Mouse (Mus musculus): ENCODE results near the gene Cabp2. TPM values are rescaled to one million over a fixed set of nuclear protein-coding genes. Genes with fewer than 3 reads are reported as not detected.
"Not testable (repeated sequence)": the region's sequence is repeated elsewhere in the genome, so short reads cannot be mapped to it uniquely, and the experiment has no call there.

Cabp2 gene
- total RNA-seq, 1 experiment from 2014 or later: not detected

- DNase-seq: not testable (repeated sequence)
These were observed 43.9 kb downstream of the Cabp2 start for GRCm38 (mm10) chr19:4125268-4125667.

DNA sequence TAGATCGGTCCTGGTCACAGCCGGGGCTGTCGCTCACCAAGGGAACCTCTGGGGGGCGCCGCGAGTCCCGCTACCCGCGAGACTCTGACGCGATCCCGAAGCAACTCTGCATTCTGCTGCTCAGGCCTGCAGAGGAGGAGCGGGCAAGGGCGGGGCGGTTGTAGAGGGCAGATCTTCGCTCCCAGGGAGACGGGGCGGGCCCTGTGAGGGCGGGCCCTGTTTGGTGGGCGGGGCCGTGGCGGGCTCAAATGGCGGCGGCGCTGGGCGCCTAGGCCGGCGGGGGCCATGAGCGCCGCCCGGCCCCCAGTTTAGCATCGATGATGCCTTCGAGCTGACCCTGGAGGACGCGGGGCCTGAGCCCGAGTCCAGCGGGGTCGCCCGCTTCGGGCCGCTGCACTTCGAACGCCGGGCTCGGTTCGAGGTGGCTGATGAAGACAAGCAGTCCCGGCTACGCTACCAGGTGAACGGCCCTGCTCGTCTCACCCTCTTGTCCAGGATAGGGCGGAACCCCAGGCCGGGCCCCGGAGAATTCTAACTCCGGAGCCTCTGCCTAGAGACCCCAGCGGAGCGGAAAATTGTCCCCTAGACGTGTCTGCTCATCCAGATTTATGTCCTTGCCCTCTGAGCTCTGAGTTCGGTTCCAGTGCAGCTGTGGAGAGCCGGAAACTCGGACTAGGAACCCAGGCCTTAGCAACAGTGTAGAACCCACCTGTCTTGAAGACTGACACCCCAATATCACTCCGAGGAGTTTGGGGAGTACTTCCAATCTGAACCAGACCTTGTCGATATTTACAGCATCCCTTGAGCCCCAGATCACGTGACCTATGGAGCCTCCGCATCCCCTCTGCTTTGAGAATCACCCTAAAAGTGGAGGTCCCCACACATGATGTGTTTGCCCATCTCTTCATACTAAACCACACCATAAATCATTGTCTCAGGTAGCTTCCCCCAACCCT, 44.6 kb downstream of the Cabp2 start, which contains the start of gene Aip:
Aip (minus strand) TSS at position 118 of the 956 bp plus-strand sequence.
- DNase-seq: peak; percentile 98

- no peak for DNase-seq
These were observed 45.5 kb downstream of the Cabp2 start for GRCm38 (mm10) chr19:4126759-4127495.

GRCm38 (mm10) chr19:4129462-4129861, 48.1 kb downstream of the Cabp2 start:
- DNase-seq: no peak

GRCm38 (mm10) chr19:4130106-4130505, 48.7 kb downstream of the Cabp2 start:
- DNase-seq: no peak

DNA sequence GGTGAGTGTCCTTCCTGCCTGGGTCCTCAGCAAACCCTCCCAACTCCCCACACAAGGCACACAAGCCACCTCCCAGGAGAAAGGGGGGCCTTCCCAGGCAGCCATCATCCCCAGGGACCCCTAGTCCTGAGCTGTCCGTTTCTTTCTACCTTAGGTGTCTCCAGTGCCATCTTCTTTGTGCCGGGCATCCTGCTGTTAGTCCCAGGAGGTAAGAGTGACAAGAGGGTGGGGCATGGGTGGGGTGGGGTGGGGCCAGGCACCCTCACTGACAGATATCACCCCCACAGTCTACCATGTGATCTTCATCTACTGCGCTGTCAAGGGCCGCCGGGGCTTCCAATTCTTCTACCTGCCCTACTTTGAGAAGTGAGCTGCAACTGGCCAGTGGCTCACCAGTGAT, 49.7 kb downstream of the Cabp2 start:
- DNase-seq: no peak

DNA sequence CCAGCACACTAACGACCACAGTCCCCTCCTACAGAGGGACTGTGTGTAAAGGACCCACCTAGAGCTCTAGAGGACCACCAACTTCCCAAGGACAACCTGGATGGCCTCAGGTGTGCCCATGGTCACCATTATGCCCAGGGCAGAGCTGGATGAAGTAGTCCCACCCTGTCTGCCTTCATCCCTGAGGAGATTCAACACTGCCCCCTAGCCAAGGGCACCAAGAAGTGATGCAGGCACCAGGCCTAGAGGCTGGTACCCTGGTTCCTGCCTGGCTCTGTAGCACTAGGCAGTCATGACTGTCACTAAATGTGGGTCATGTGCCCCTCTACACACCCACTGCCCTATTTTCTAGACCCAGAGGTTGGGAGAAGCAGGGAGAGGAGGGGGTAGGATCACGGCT, 50.4 kb downstream of the Cabp2 start:
- DNase-seq: no peak

GRCm38 (mm10) chr19:4134354-4134753, 53.0 kb downstream of the Cabp2 start:
- DNase-seq: no peak

GRCm38 (mm10) chr19:4135229-4135962, 54.0 kb downstream of the Cabp2 start:
- DNase-seq: not testable (repeated sequence)

DNA sequence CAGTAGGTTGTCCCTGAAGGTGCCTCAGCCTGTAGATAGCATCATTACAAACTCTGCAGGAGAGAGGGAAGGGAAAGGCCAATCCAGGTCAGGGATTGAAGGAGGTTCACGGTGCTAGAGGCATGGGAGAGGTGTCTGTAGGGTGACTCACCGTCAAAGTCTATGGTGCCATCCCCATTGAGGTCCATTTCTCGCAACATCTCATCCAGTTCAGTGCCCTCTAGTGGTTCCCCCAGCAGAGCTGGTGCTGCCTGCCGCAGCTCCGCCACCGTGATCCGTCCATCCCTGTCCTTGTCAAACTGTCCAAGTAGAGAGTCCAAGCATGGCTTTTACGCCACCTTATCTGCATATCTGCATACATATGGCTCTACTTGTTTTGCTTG, 54.6 kb downstream of the Cabp2 start:
- DNase-seq: not testable (repeated sequence)

GRCm38 (mm10) chr19:4136463-4136862, 55.1 kb downstream of the Cabp2 start:
- DNase-seq: no peak

Other genes starting within 250 kb of the Cabp2 start
- gene Chka, start 229.8 kb upstream of the Cabp2 start, total RNA-seq (2021): 72.2 and 82.8 TPM in 2 replicates
- 83.9 and 87.0 TPM in 2 replicates for gene Tcirg1, start 174.4 kb upstream of the Cabp2 start, total RNA-seq (2021)
- gene Ndufs8, start 168.8 kb upstream of the Cabp2 start, total RNA-seq (2021): 338 and 341 TPM in 2 replicates
- 131 and 209 TPM in 2 replicates for gene Aldh3b1, start 151.8 kb upstream of the Cabp2 start, total RNA-seq (2021)
- 46.5 and 69.6 TPM in 2 replicates for gene Unc93b1, start 146.4 kb upstream of the Cabp2 start, total RNA-seq (2021)
- 0.48 and 1.3 TPM in 2 replicates for gene Aldh3b3, start 122.9 kb upstream of the Cabp2 start, total RNA-seq (2021)
- gene Aldh3b2, start 109.2 kb upstream of the Cabp2 start, total RNA-seq (2021): 10.0 and 11.6 TPM in 2 replicates
- gene Acy3, start 95.0 kb upstream of the Cabp2 start, total RNA-seq (2021): 18.5 and 27.6 TPM in 2 replicates
- gene Tbx10, start 88.8 kb upstream of the Cabp2 start, total RNA-seq (2021): not detected in 2 replicates
- 18.7 and 24.8 TPM in 2 replicates for gene Nudt8, start 81.0 kb upstream of the Cabp2 start, total RNA-seq (2021)
- 1.3 and 1.7 TPM in 2 replicates for gene Gm49405, start 81.0 kb upstream of the Cabp2 start, total RNA-seq (2021)
- gene Doc2g, start 78.3 kb upstream of the Cabp2 start, total RNA-seq (2021): 0.76 and 2.4 TPM in 2 replicates
- gene Ndufv1, start 68.8 kb upstream of the Cabp2 start, total RNA-seq (2021): 244 and 297 TPM in 2 replicates
- 383 and 392 TPM in 2 replicates for gene Gstp1, start 43.6 kb upstream of the Cabp2 start, total RNA-seq (2021)
- 58.6 and 65.7 TPM in 2 replicates for gene Gstp2, start 35.6 kb upstream of the Cabp2 start, total RNA-seq (2021)
- gene Gstp3, start 22.0 kb upstream of the Cabp2 start, total RNA-seq (2021): 0.76 and 5.2 TPM in 2 replicates
- 84.7 and 88.0 TPM in 2 replicates for gene Cdk2ap2, start 15.6 kb downstream of the Cabp2 start, total RNA-seq (2021)
- gene Pitpnm1, start 18.4 kb downstream of the Cabp2 start, total RNA-seq (2021): 54.8 and 73.7 TPM in 2 replicates
- 108 and 117 TPM in 2 replicates for gene Aip, start 44.3 kb downstream of the Cabp2 start, total RNA-seq (2021)
- gene Gpr152, start 58.2 kb downstream of the Cabp2 start, total RNA-seq (2021): 0.12 TPM in 1 of 2 replicates, not detected in the other
- 0.94 and 1.3 TPM in 2 replicates for gene Cabp4, start 62.5 kb downstream of the Cabp2 start, total RNA-seq (2021)
- 179 and 226 TPM in 2 replicates for gene Coro1b, start 67.0 kb downstream of the Cabp2 start, total RNA-seq (2021)
- 3.9 and 6.0 TPM in 2 replicates for gene Ptprcap, start 72.0 kb downstream of the Cabp2 start, total RNA-seq (2021)
- 48.8 and 52.6 TPM in 2 replicates for gene Rps6kb2, start 81.8 kb downstream of the Cabp2 start, total RNA-seq (2021)
- 2.6 and 4.1 TPM in 2 replicates for gene Carns1, start 93.9 kb downstream of the Cabp2 start, total RNA-seq (2021)
- 1.0 TPM in 1 of 2 replicates, not detected in the other for gene Tbc1d10c, start 109.7 kb downstream of the Cabp2 start, total RNA-seq (2021)
- gene Ppp1ca, start 110.5 kb downstream of the Cabp2 start, total RNA-seq (2021): 373 and 392 TPM in 2 replicates
- gene Rad9a, start 120.1 kb downstream of the Cabp2 start, total RNA-seq (2021): 10.1 and 10.8 TPM in 2 replicates
- 11.0 and 14.5 TPM in 2 replicates for gene Clcf1, start 132.7 kb downstream of the Cabp2 start, total RNA-seq (2021)
- gene AC109138.7, start 132.8 kb downstream of the Cabp2 start, total RNA-seq (2021): not detected in 2 replicates
- 56.8 and 60.4 TPM in 2 replicates for gene Pold4, start 150.3 kb downstream of the Cabp2 start, total RNA-seq (2021)
- gene Ssh3, start 187.6 kb downstream of the Cabp2 start, total RNA-seq (2021): 35.6 and 52.3 TPM in 2 replicates
- 4.3 and 4.9 TPM in 2 replicates for gene Ankrd13d, start 201.6 kb downstream of the Cabp2 start, total RNA-seq (2021)
- 45.8 and 59.4 TPM in 2 replicates for gene Grk2, start 224.6 kb downstream of the Cabp2 start, total RNA-seq (2021)